Mouse (Mus musculus) common myeloid progenitor, adult 5-6 weeks (primary cell): Measurements from ENCODE around the gene 2210407C18Rik. TPM values are rescaled to one million over a fixed set of nuclear protein-coding genes. Genes with fewer than 3 reads are reported as not detected.
A peak's percentile ranks its signal among the peaks of the same experiment; 100 is the strongest.

Experiments
- ATAC-seq: replicated peaks from 2 replicates; pipeline ENCODE4 v1.8.0; 2016; ENCODE audit warnings: low read depth, mild to moderate bottlenecking, moderate TSS enrichment, inconsistent platforms; ENCODE audit not compliant: poor library complexity, severe bottlenecking
- total RNA-seq: library from RNA; stranded (forward); fragments of 200-1000, 187-1606 nt; gene quantifications from 2 replicates; pipeline ENCODE4 v1.2.3, GENCODE M21; 2017

The 2210407C18Rik gene
- total RNA-seq: not detected in 2 replicates

GRCm38 (mm10) chr11:58615975-58616374 lies at the start of gene 2210407C18Rik:
Gene 2210407C18Rik, minus strand, starts transcription at chr11:58616075.
- no peak for ATAC-seq

- no peak for ATAC-seq
Observed at GRCm38 (mm10) chr11:58658596-58658995, 42.7 kb upstream of the 2210407C18Rik start, which contains the start of gene Olfr322. Gene Olfr322, plus strand, starts transcription at chr11:58658782.

- ATAC-seq: no peak
Observed at GRCm38 (mm10) chr11:58655151-58655550, 39.3 kb upstream of the 2210407C18Rik start.

GRCm38 (mm10) chr11:58643350-58643749 lies 27.5 kb upstream of the 2210407C18Rik start:
- ATAC-seq: peak; percentile 57

- peak; percentile 79 for ATAC-seq
Observed at GRCm38 (mm10) chr11:58641638-58642358, 25.9 kb upstream of the 2210407C18Rik start.

GRCm38 (mm10) chr11:58641057-58641456 lies 25.2 kb upstream of the 2210407C18Rik start:
- peak; percentile 36 for ATAC-seq

GRCm38 (mm10) chr11:58640272-58640867 lies 24.5 kb upstream of the 2210407C18Rik start, which contains the start of gene Trim58:
Gene Trim58, plus strand, starts transcription at chr11:58640465.
- ATAC-seq: peak; percentile 59

GRCm38 (mm10) chr11:58638176-58638701 lies 22.4 kb upstream of the 2210407C18Rik start:
- ATAC-seq: no peak

GRCm38 (mm10) chr11:58636376-58636977 lies 20.6 kb upstream of the 2210407C18Rik start:
- ATAC-seq: peak; percentile 66

- ATAC-seq: no peak
Observed at GRCm38 (mm10) chr11:58634878-58635277, 19.0 kb upstream of the 2210407C18Rik start.

GRCm38 (mm10) chr11:58630401-58630800 lies 14.5 kb upstream of the 2210407C18Rik start, which contains the start of gene Olfr323:
Gene Olfr323, minus strand, starts transcription at chr11:58630501.
- no peak for ATAC-seq

GRCm38 (mm10) chr11:58626146-58626545 lies 10.3 kb upstream of the 2210407C18Rik start:
- 0 out of 2 replicates have a peak, but pooled peaks have one; percentile 29 for ATAC-seq

- no peak for ATAC-seq
Observed at GRCm38 (mm10) chr11:58618793-58619192, 2.9 kb upstream of the 2210407C18Rik start.

GRCm38 (mm10) chr11:58618369-58618768 lies 2.5 kb upstream of the 2210407C18Rik start:
- no peak for ATAC-seq

- no peak for ATAC-seq
Observed at GRCm38 (mm10) chr11:58614526-58614925, 1.3 kb downstream of the 2210407C18Rik start.

- no peak for ATAC-seq
Observed at GRCm38 (mm10) chr11:58613359-58613758, 2.5 kb downstream of the 2210407C18Rik start.

GRCm38 (mm10) chr11:58607030-58607429 lies 8.8 kb downstream of the 2210407C18Rik start:
- no peak for ATAC-seq

- no peak for ATAC-seq
Observed at GRCm38 (mm10) chr11:58606177-58606919, 9.5 kb downstream of the 2210407C18Rik start.

- no peak for ATAC-seq
Observed at GRCm38 (mm10) chr11:58605228-58605627, 10.6 kb downstream of the 2210407C18Rik start.

GRCm38 (mm10) chr11:58604688-58605087 lies 11.2 kb downstream of the 2210407C18Rik start:
- no peak for ATAC-seq
